Mouse (Mus musculus) lung, adult 2 months (tissue): Measurements from ENCODE around the gene Col4a3bp.

ENCODE experiments used
- CTCF ChIP-seq: fragments of 200-500 bp; IDR thresholded peaks from 2 replicates; pipeline ENCODE4 v1.5.1; 2011; ENCODE audit warnings: mild to moderate bottlenecking, low read length, control low read depth; ENCODE audit not compliant: insufficient read depth
- POLR2A ChIP-seq: fragments of 200-500 bp; IDR thresholded peaks from 2 replicates; pipeline ENCODE4 v1.6.1; 2011; ENCODE audit warnings: low read depth, mild to moderate bottlenecking, control low read depth, low read length, borderline replicate concordance; ENCODE audit errors: extremely low read depth

GRCm38 (mm10) chr13:96586540-96586939, 44.1 kb downstream of the Col4a3bp start:
- TF ChIP-seq CTCF: no peak
- no peak for TF ChIP-seq POLR2A
